Mouse (Mus musculus) forebrain, embryonic 16.5 days (tissue): ENCODE measurements at regions not wholly inside any gene's neighbourhood (a gene's known extent, or its start where the extent isn't known, plus 50 kb on each side); places are given as distances from the start of the nearest gene placed in this dataset.

ENCODE experiments used
- ATAC-seq: fragments of 200-750 bp; cut with Nextera tagmentation; 2 replicates; pipeline ENCODE4 v1.8.0; 2017; ENCODE audit warnings: mild to moderate bottlenecking, moderate library complexity
- H3K27ac ChIP-seq: fragments of 300-500 bp; sonication (generic); 2 replicates; pipeline ENCODE4 v1.5.1; 2014; ENCODE audit warnings: low read length, control low read depth
- H3K27me3 ChIP-seq: fragments of 300-500 bp; sonication (generic); replicated peaks from 2 replicates; pipeline ENCODE4 v1.6.1; 2014; ENCODE audit warnings: low read length; ENCODE audit not compliant: control insufficient read depth, insufficient read depth
- H3K36me3 ChIP-seq: fragments of 300-500 bp; sonication (generic); 2 replicates; pipeline ENCODE4 v1.6.1; 2014; ENCODE audit not compliant: control insufficient read depth, insufficient read depth
- H3K4me1 ChIP-seq: fragments of 300-500 bp; sonication (generic); replicated peaks from 2 replicates; pipeline ENCODE4 v1.6.1; 2014; ENCODE audit warnings: low read length; ENCODE audit not compliant: control insufficient read depth, insufficient read depth
- H3K4me2 ChIP-seq: fragments of 300-500 bp; sonication (generic); 2 replicates; pipeline ENCODE4 v1.6.1; 2014; ENCODE audit warnings: mild to moderate bottlenecking, low read length, control low read depth
- H3K4me3 ChIP-seq: fragments of 300-500 bp; sonication (generic); replicated peaks from 2 replicates; pipeline ENCODE4 v1.5.1; 2014; ENCODE audit warnings: mild to moderate bottlenecking, low read length, control low read depth
- H3K9ac ChIP-seq: fragments of 300-500 bp; sonication (generic); replicated peaks from 2 replicates; pipeline ENCODE4 v1.6.1; 2014; ENCODE audit warnings: low read depth, low read length, control low read depth
- H3K9me3 ChIP-seq: fragments of 300-500 bp; sonication (generic); 2 replicates; pipeline ENCODE4 v1.6.1; 2016; ENCODE audit warnings: low read length; ENCODE audit not compliant: control insufficient read depth
- WGBS: fragments of 180-500 bp; shearing (Covaris S2); extraction: QIAGEN DNeasy Blood & Tissue Kit; methylation state at CpG from one replicate; pipeline ENCODE4 v1.1.7; 2014; 5-methylcytosine and 5-hydroxymethylcytosine counted together

- no peak overlapping the region for H3K9ac ChIP-seq
- 81% methylated on average over 5 of the region's 5 CpGs for WGBS
These were observed 101.7 kb upstream of the Cpsf6 start for GRCm38 (mm10) chr10:117481341-117481990.

GRCm38 (mm10) chr10:117480456-117480850 is 100.6 kb upstream of the Cpsf6 start:
- Histone ChIP-seq H3K4me3 (no peak overlapping the region), H3K4me2 (no peak overlapping the region), H3K36me3 (no peaks in the 10 kb centered on the region), H3K4me1 (peaks cover 4% of the 10 kb centered on the region; the same call in 1 of the 2 replicates), H3K9ac (no peak overlapping the region), H3K27me3 (no peaks in the 10 kb centered on the region), H3K27ac (no peak overlapping the region), H3K9me3 (no peaks in the 10 kb centered on the region)
- ATAC-seq: no peak
- WGBS: 91% methylated on average over 5 of the region's 5 CpGs

More at GRCm38 (mm10) chr10:117481341-117481990, 101.7 kb upstream of the Cpsf6 start:
- Histone ChIP-seq H3K36me3 (no peaks in the 10 kb centered on the region), H3K4me1 (peaks cover 4% of the 10 kb centered on the region; the same call in 1 of the 2 replicates), H3K4me3 (no peak overlapping the region), H3K27ac (no peak overlapping the region), H3K9me3 (no peaks in the 10 kb centered on the region), H3K27me3 (no peaks in the 10 kb centered on the region), H3K4me2 (no peak overlapping the region)
- no peak for ATAC-seq

GRCm38 (mm10) chr10:117479721-117480455 is 100.1 kb upstream of the Cpsf6 start:
- Histone ChIP-seq H3K4me1 (peaks cover 4% of the 10 kb centered on the region; the same call in 1 of the 2 replicates), H3K9me3 (no peaks in the 10 kb centered on the region), H3K4me3 (no peak overlapping the region), H3K36me3 (no peaks in the 10 kb centered on the region), H3K4me2 (no peak overlapping the region), H3K9ac (no peak overlapping the region), H3K27me3 (no peaks in the 10 kb centered on the region), H3K27ac (no peak overlapping the region)
- ATAC-seq: no peak
- 87% methylated on average over 12 of the region's 12 CpGs for WGBS

- WGBS: 64% methylated on average over 4 of the region's 4 CpGs
- H3K9ac ChIP-seq: no peak overlapping the region
- no peak overlapping the region for H3K4me2 ChIP-seq
- no peak for ATAC-seq
- H3K9me3 ChIP-seq: 0 out of 2 replicates have a peak, but pooled peaks cover 4% of the 10 kb centered on the region
- no peaks in the 10 kb centered on the region for H3K27me3 ChIP-seq
- peaks cover 4% of the 10 kb centered on the region; the same call in 1 of the 2 replicates for H3K4me1 ChIP-seq
- H3K27ac ChIP-seq: no peak overlapping the region
- H3K4me3 ChIP-seq: no peak overlapping the region
- H3K36me3 ChIP-seq: no peaks in the 10 kb centered on the region
These were observed 99.1 kb upstream of the Cpsf6 start for GRCm38 (mm10) chr10:117478931-117479280.

GRCm38 (mm10) chr10:117478202-117478930 is 98.6 kb upstream of the Cpsf6 start:
- Histone ChIP-seq H3K27ac (no peak overlapping the region), H3K27me3 (no peaks in the 10 kb centered on the region), H3K4me3 (peak overlapping the region; percentile 32), H3K4me1 (peaks cover 4% of the 10 kb centered on the region; the same call in 1 of the 2 replicates), H3K4me2 (peak overlapping the region; percentile 51), H3K9ac (peak overlapping the region; percentile 41), H3K9me3 (0 out of 2 replicates have a peak, but pooled peaks cover 4% of the 10 kb centered on the region), H3K36me3 (no peaks in the 10 kb centered on the region)
- 19% methylated on average over 23 of the region's 23 CpGs for WGBS
- ATAC-seq: peak; percentile 91

GRCm38 (mm10) chr10:117477331-117478201 is 97.8 kb upstream of the Cpsf6 start:
- H3K4me1 ChIP-seq: peaks cover 4% of the 10 kb centered on the region; the same call in 1 of the 2 replicates

GRCm38 (mm10) chr10:117475086-117475945 is 95.5 kb upstream of the Cpsf6 start:
- Histone ChIP-seq H3K4me2 (no peak overlapping the region), H3K27ac (no peak overlapping the region), H3K9me3 (0 out of 2 replicates have a peak, but pooled peaks cover 4% of the 10 kb centered on the region), H3K4me3 (no peak overlapping the region), H3K27me3 (no peaks in the 10 kb centered on the region), H3K4me1 (peaks cover 4% of the 10 kb centered on the region; the same call in 1 of the 2 replicates), H3K9ac (no peak overlapping the region), H3K36me3 (no peaks in the 10 kb centered on the region)
- no peak for ATAC-seq
- WGBS: 68% methylated on average over 13 of the region's 13 CpGs

More at GRCm38 (mm10) chr10:117477331-117478201, 97.8 kb upstream of the Cpsf6 start:
- Histone ChIP-seq H3K9me3 (0 out of 2 replicates have a peak, but pooled peaks cover 4% of the 10 kb centered on the region), H3K9ac (peak overlapping the region; percentile 41), H3K27ac (no peak overlapping the region), H3K4me2 (peak overlapping the region; percentile 51), H3K4me3 (peak overlapping the region; percentile 32), H3K27me3 (no peaks in the 10 kb centered on the region), H3K36me3 (no peaks in the 10 kb centered on the region)
- WGBS: 44% methylated on average over 12 of the region's 12 CpGs
- ATAC-seq: peak; percentile 41
